Mouse (Mus musculus) olfactory bulb, adult 2 months (tissue): Measurements from ENCODE around the gene Bpifa3.

Source experiments
- CTCF ChIP-seq: fragments of 200-500 bp; IDR thresholded peaks from 2 replicates; pipeline ENCODE4 v1.5.1; 2012; ENCODE audit warnings: low read depth, mild to moderate bottlenecking, low read length, moderate library complexity; ENCODE audit not compliant: insufficient read depth
- POLR2A ChIP-seq: fragments of 200-500 bp; IDR thresholded peaks from 2 replicates; pipeline ENCODE4 v1.6.1; 2012; ENCODE audit warnings: mild to moderate bottlenecking, low read depth, low read length, moderate library complexity; ENCODE audit not compliant: insufficient read depth

DNA sequence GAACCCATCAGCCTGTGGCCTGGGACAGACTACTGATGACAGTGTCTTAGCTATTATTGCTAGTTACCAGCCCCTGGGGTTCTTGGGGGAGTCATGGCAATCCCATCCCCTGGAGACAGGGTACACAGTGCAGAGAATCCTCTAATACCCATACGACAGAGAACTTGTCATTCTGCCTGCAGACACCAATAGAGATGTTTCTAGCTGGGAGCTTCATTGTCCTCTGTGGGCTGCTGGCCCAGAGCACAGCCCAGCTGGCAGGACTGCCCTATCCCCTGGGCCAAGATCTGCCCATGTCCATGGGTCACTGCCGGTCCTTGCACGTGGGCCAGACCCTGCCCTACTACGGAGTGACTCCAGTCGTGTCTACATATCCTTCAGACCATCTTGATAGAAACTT is 33.2 kb downstream of the Bpifa3 start:
- TF ChIP-seq CTCF, result no peak
- no peak for TF ChIP-seq POLR2A
